Comparison of ENCODE assay signal across 8 mouse cellular contexts in the genomic region with DNA sequence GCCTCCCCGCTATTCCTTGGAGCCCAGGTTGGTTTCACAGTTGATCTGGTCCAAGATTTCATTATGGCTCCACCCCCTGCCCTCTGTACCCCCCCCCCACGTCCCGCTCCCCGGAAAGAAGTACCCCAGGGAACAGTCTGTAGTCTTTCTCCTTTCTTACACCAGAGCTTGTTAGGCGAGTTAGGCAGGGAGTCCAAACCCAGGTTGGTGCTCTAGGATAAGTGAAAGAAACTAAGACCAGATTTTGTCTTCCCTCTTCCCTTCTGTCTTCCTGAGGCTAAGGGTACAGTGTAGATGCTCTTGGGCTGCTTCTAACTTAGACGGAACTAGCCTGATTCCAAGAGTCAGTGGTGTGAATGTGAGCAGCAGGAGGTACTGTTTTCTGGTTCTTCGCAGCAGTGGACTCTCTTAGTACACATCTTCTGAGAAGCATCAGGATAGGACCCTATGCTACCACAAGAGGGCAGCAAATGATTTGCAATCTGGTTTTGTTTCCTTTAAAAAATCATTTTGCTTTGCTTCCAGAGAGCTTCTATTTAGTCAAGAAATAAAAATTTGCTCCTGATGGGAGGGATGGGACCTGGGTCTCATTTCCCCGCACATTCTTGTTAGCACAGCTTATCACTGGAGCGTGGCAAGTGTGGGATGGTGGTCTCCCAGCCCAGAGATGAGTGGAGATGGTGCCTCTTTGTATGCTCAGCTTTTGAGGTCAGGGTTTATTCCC.
A peak's percentile ranks its signal among the peaks of the same experiment; 100 is the strongest.
DNase-seq lines count a peak whose midpoint lies in the region; ATAC-seq and TF ChIP-seq lines count a peak whose summit lies in the region.

No protein-coding gene starts in this region.

- intact Hi-C loops in left cerebral cortex, adult 2 months (cut with DNase I), result loop anchor here (2.0 to 10.0 kb wide), 3 partner anchors 113 to 459 kb away; a partner anchor contains a TSS

- no peak overlapping the region for H3K27ac ChIP-seq in liver, postnatal 0 days (ENCODE audit: low read depth)
- H3K27ac ChIP-seq in liver, embryonic 11.5 days (ENCODE audit: low read depth, low read length), result no peak overlapping the region
- no peak overlapping the region for H3K27ac ChIP-seq in forebrain, embryonic 12.5 days
- H3K27ac ChIP-seq in hindbrain, embryonic 15.5 days (replicated peaks), result 0 out of 2 replicates have a peak overlapping the region, but pooled peaks have one; percentile 34
- no peak overlapping the region for H3K27ac ChIP-seq in left cerebral cortex, adult 2 months

- TF ChIP-seq POLR2A in myocyte (IDR thresholded peaks at IDR 0.05; ENCODE audit: insufficient read length, low read depth), result no peak

- no peak overlapping the region for H3K9ac ChIP-seq in liver, postnatal 0 days (replicated peaks)
- no peak overlapping the region for H3K9ac ChIP-seq in liver, embryonic 11.5 days (ENCODE audit: low read depth, low read length)
- 0 out of 2 replicates have a peak overlapping the region, but pooled peaks have one; percentile 18 for H3K9ac ChIP-seq in forebrain, embryonic 12.5 days
- H3K9ac ChIP-seq in hindbrain, embryonic 15.5 days, result no peak overlapping the region

- no peak overlapping the region for H3K4me2 ChIP-seq in liver, postnatal 0 days (ENCODE audit: low read depth, low read length)
- H3K4me2 ChIP-seq in liver, embryonic 11.5 days, result no peak overlapping the region
- no peak overlapping the region; the same call in 1 of the 2 replicates for H3K4me2 ChIP-seq in forebrain, embryonic 12.5 days
- H3K4me2 ChIP-seq in hindbrain, embryonic 15.5 days, result peak overlapping the region; percentile 24; the same call in 1 of the 2 replicates
- peak overlapping the region; percentile 36 for H3K4me2 ChIP-seq in myocyte (ENCODE audit: low read depth)

- H3K4me1 ChIP-seq in liver, postnatal 0 days (ENCODE audit: insufficient read depth), result no peaks in the 10 kb centered on the region
- no peaks in the 10 kb centered on the region for H3K4me1 ChIP-seq in liver, embryonic 11.5 days (replicated peaks; ENCODE audit: control insufficient read depth, insufficient read depth, low read length)
- peaks cover 12% of the 10 kb centered on the region for H3K4me1 ChIP-seq in forebrain, embryonic 12.5 days
- H3K4me1 ChIP-seq in hindbrain, embryonic 15.5 days (replicated peaks), result peaks cover 4% of the 10 kb centered on the region

- H3K4me3 ChIP-seq in liver, postnatal 0 days (ENCODE audit: low read depth, low read length), result no peak overlapping the region
- H3K4me3 ChIP-seq in liver, embryonic 11.5 days (ENCODE audit: low read depth, low read length), result no peak overlapping the region
- H3K4me3 ChIP-seq in forebrain, embryonic 12.5 days (replicated peaks), result no peak overlapping the region
- no peak overlapping the region for H3K4me3 ChIP-seq in hindbrain, embryonic 15.5 days
- H3K4me3 ChIP-seq in left cerebral cortex, adult 2 months, result no peak overlapping the region
- H3K4me3 ChIP-seq in myocyte, result no peak overlapping the region

- no peaks in the 10 kb centered on the region for H3K27me3 ChIP-seq in liver, postnatal 0 days (ENCODE audit: insufficient read depth, low read length)
- H3K27me3 ChIP-seq in liver, embryonic 11.5 days (replicated peaks; ENCODE audit: control insufficient read depth, insufficient read depth, low read length), result no peaks in the 10 kb centered on the region
- H3K27me3 ChIP-seq in forebrain, embryonic 12.5 days, result no peaks in the 10 kb centered on the region
- no peaks in the 10 kb centered on the region for H3K27me3 ChIP-seq in hindbrain, embryonic 15.5 days
- H3K27me3 ChIP-seq in myocyte (ENCODE audit: control insufficient read depth, insufficient read depth, insufficient read length), result no peaks in the 10 kb centered on the region

- no peak overlapping the region for H3ac ChIP-seq in myocyte (ENCODE audit: control insufficient read depth, insufficient read length)

- 14% methylated on average over 9 of the region's 9 CpGs for WGBS in liver, postnatal 0 days (ENCODE audit: insufficient replicate concordance)
- WGBS in liver, embryonic 11.5 days, result 10% methylated on average over 9 of the region's 9 CpGs
- 9% methylated on average over 9 of the region's 9 CpGs for WGBS in forebrain, embryonic 12.5 days
- 11% methylated on average over 9 of the region's 9 CpGs for WGBS in hindbrain, embryonic 15.5 days

- no peaks in the 10 kb centered on the region for H3K9me3 ChIP-seq in liver, postnatal 0 days (ENCODE audit: low read length)
- no peaks in the 10 kb centered on the region for H3K9me3 ChIP-seq in liver, embryonic 11.5 days (ENCODE audit: control insufficient read depth, low read length)
- H3K9me3 ChIP-seq in forebrain, embryonic 12.5 days, result no peaks in the 10 kb centered on the region
- H3K9me3 ChIP-seq in hindbrain, embryonic 15.5 days, result no peaks in the 10 kb centered on the region

- H3K79me2 ChIP-seq in myocyte (ENCODE audit: control insufficient read depth, insufficient read depth), result no peaks in the 10 kb centered on the region

- DNase-seq in liver, postnatal 0 days, result no peak
- DNase-seq in liver, embryonic 11.5 days (ENCODE audit: low spot score), result no peak
- DNase-seq in brain, adult 2 months (ENCODE audit: low read depth, low spot score), result peak; percentile 85
- DNase-seq in left cerebral cortex, adult 2 months (ENCODE audit: extremely low spot score in 1 of 2, low spot score in 2 of 2), result peak; percentile 50 to 58
- DNase-seq in spleen, adult 12 weeks (ENCODE audit: low spot score), result no peak

- ATAC-seq in liver, postnatal 0 days, result no peak
- ATAC-seq in liver, embryonic 11.5 days (replicated peaks; ENCODE audit: low FRiP score), result no peak
- peak; percentile 76 for ATAC-seq in forebrain, embryonic 12.5 days (ENCODE audit: low FRiP score)
- peak; percentile 90 for ATAC-seq in hindbrain, embryonic 15.5 days (ENCODE audit: low FRiP score, low read depth)

- TF ChIP-seq CTCF in liver, postnatal 0 days (IDR thresholded peaks at IDR 0.05; ENCODE audit: low read depth), result peak; percentile 63
- TF ChIP-seq CTCF in left cerebral cortex, adult 2 months (IDR thresholded peaks at IDR 0.05), result peak; percentile 88

- TF ChIP-seq EP300 in liver, postnatal 0 days (IDR thresholded peaks at IDR 0.05; ENCODE audit: low read depth), result no peak

- H3K36me3 ChIP-seq in liver, postnatal 0 days (replicated peaks; ENCODE audit: insufficient read depth, low read length), result no peaks in the 10 kb centered on the region
- H3K36me3 ChIP-seq in liver, embryonic 11.5 days (ENCODE audit: control insufficient read depth, insufficient read depth, low read length), result no peaks in the 10 kb centered on the region
- no peaks in the 10 kb centered on the region for H3K36me3 ChIP-seq in forebrain, embryonic 12.5 days (replicated peaks)
- no peaks in the 10 kb centered on the region for H3K36me3 ChIP-seq in hindbrain, embryonic 15.5 days
- H3K36me3 ChIP-seq in myocyte (ENCODE audit: control insufficient read depth, insufficient read depth), result no peaks in the 10 kb centered on the region

TF ChIP-seq in myocyte, 11 proteins besides CTCF, POLR2A, EP300 and RAD21:
- TF ChIP-seq CEBPB (IDR thresholded peaks at IDR 0.05; ENCODE audit: insufficient read depth, poor library complexity, severe bottlenecking) (no peak), TCF3 (IDR thresholded peaks at IDR 0.05; ENCODE audit: insufficient read length, low read depth) (no peak), SRF (IDR thresholded peaks at IDR 0.05; ENCODE audit: control insufficient read depth, insufficient read length, low read depth) (no peak), MYOG (IDR thresholded peaks at IDR 0.05; ENCODE audit: control insufficient read depth in 1 of 3, insufficient read depth in 1 of 3, insufficient read length in 2 of 3, low read depth in 2 of 3) (no peak), TCF12 (IDR thresholded peaks at IDR 0.05; ENCODE audit: insufficient read depth, poor library complexity, severe bottlenecking) (no peak), POLR2AphosphoS2 (IDR thresholded peaks at IDR 0.05; ENCODE audit: insufficient read length, low read depth) (no peak), E2F4 (IDR thresholded peaks at IDR 0.05; ENCODE audit: insufficient read depth) (no peak)
TF ChIP-seq in myocyte: peak in this region for 0.

Comparison
In these comparisons a context has a peak if more than half of its experiments do, and no peak if none do; other contexts are left out.
1. ATAC-seq: peak in forebrain, embryonic 12.5 days (single experiment) and hindbrain, embryonic 15.5 days (single experiment); none in liver, postnatal 0 days (single experiment) and liver, embryonic 11.5 days (single experiment).
2. DNase-seq: peak in brain, adult 2 months (single experiment) and left cerebral cortex, adult 2 months (2 of 2); none in liver, postnatal 0 days (single experiment), liver, embryonic 11.5 days (single experiment) and spleen, adult 12 weeks (single experiment).
3. H3K4me2 ChIP-seq: peak in hindbrain, embryonic 15.5 days (single experiment) and myocyte (single experiment); none in liver, postnatal 0 days (single experiment), liver, embryonic 11.5 days (single experiment) and forebrain, embryonic 12.5 days (single experiment).